Mouse (Mus musculus) embryonic facial prominence, embryonic 14.5 days (tissue): ENCODE measurements around the gene Lgr6. TPM values are rescaled to one million over a fixed set of nuclear protein-coding genes. Genes with fewer than 3 reads are reported as not detected.

ENCODE experiments used
- ATAC-seq: fragments of 200-750 bp; cut with Nextera tagmentation; 2 replicates; pipeline ENCODE4 v1.8.0; 2017; ENCODE audit warnings: low read depth, moderate number of reproducible peaks, moderate TSS enrichment
- DNase-seq: peaks from one replicate; pipeline ENCODE4 v3.0.0-alpha.2; 2015; ENCODE audit warnings: low spot score
- H3K27ac ChIP-seq: fragments of 300-500 bp; sonication (generic); replicated peaks from 2 replicates; pipeline ENCODE4 v1.5.1; 2014; ENCODE audit warnings: low read depth, mild to moderate bottlenecking, low read length, moderate library complexity
- H3K27me3 ChIP-seq: fragments of 300-500 bp; sonication (generic); replicated peaks from 2 replicates; pipeline ENCODE4 v1.6.1; 2014; ENCODE audit warnings: low read length; ENCODE audit not compliant: control insufficient read depth, insufficient read depth
- H3K36me3 ChIP-seq: fragments of 300-500 bp; sonication (generic); 2 replicates; pipeline ENCODE4 v1.6.1; 2014; ENCODE audit warnings: low read length, mixed read lengths; ENCODE audit not compliant: control insufficient read depth, insufficient read depth
- H3K4me1 ChIP-seq: fragments of 300-500 bp; sonication (generic); 2 replicates; pipeline ENCODE4 v1.6.1; 2014; ENCODE audit warnings: antibody characterized with exemption, low read length; ENCODE audit not compliant: control insufficient read depth, insufficient read depth
- H3K4me2 ChIP-seq: fragments of 300-500 bp; sonication (generic); 2 replicates; pipeline ENCODE4 v1.6.1; 2014; ENCODE audit warnings: low read depth, mild to moderate bottlenecking, low read length, moderate library complexity, mixed read lengths
- H3K4me3 ChIP-seq: fragments of 300-500 bp; sonication (generic); 2 replicates; pipeline ENCODE4 v1.5.1; 2014; ENCODE audit warnings: low read depth, mild to moderate bottlenecking, low read length
- H3K9ac ChIP-seq: fragments of 300-500 bp; sonication (generic); 2 replicates; pipeline ENCODE4 v1.6.1; 2014; ENCODE audit warnings: low read depth, mild to moderate bottlenecking, low read length, moderate library complexity, mixed read lengths
- H3K9me3 ChIP-seq: fragments of 300-500 bp; sonication (generic); 2 replicates; pipeline ENCODE4 v1.6.1; 2016; ENCODE audit warnings: low read length; ENCODE audit not compliant: control insufficient read depth
- WGBS: fragments of 180-500 bp; shearing (Covaris S2); extraction: QIAGEN DNeasy Blood & Tissue Kit; methylation state at CpG from one replicate; pipeline ENCODE4 v1.1.7; 2014; 5-methylcytosine and 5-hydroxymethylcytosine counted together
- polyA plus RNA-seq: library from polyadenylated mRNA; unstranded; fragments of >200 nt; fragmentation: Nextera tagmentation; extraction: Ambion mirVana; gene quantifications from 2 replicates; pipeline ENCODE4 v1.2.1, GENCODE M21; 2014

Lgr6 gene
- polyA plus RNA-seq, 1 experiment from 2014 or later, result 7.5 TPM

- Histone ChIP-seq H3K9me3 (0 out of 2 replicates have a peak, but pooled peaks cover 6% of the 10 kb centered on the region), H3K9ac (no peak overlapping the region), H3K4me1 (no peaks in the 10 kb centered on the region), H3K36me3 (no peaks in the 10 kb centered on the region), H3K4me3 (no peak overlapping the region), H3K27me3 (no peaks in the 10 kb centered on the region), H3K4me2 (no peak overlapping the region), H3K27ac (no peak overlapping the region)
- no peak for DNase-seq
- WGBS, result 73% methylated on average over 6 of the region's 6 CpGs
- ATAC-seq, result no peak
Measured at GRCm38 (mm10) chr1:135060174-135060573, 44.9 kb downstream of the Lgr6 start.

GRCm38 (mm10) chr1:135056901-135057300 lies 48.2 kb downstream of the Lgr6 start:
- H3K4me2 ChIP-seq, result no peak overlapping the region
- no peak overlapping the region for H3K27ac ChIP-seq
- H3K36me3 ChIP-seq, result no peaks in the 10 kb centered on the region
- 73% methylated on average over 8 of the region's 8 CpGs for WGBS
- no peaks in the 10 kb centered on the region for H3K27me3 ChIP-seq
- no peak for ATAC-seq
- no peaks in the 10 kb centered on the region for H3K4me1 ChIP-seq
- no peaks in the 10 kb centered on the region for H3K9me3 ChIP-seq
- no peak for DNase-seq
- H3K9ac ChIP-seq, result no peak overlapping the region
- no peak overlapping the region for H3K4me3 ChIP-seq

- no peak overlapping the region for H3K9ac ChIP-seq
- H3K27ac ChIP-seq, result no peak overlapping the region
- H3K27me3 ChIP-seq, result no peaks in the 10 kb centered on the region
- H3K36me3 ChIP-seq, result no peaks in the 10 kb centered on the region
- no peaks in the 10 kb centered on the region for H3K9me3 ChIP-seq
- ATAC-seq (no peak), DNase-seq (no peak)
- H3K4me1 ChIP-seq, result no peaks in the 10 kb centered on the region
- WGBS, result 72% methylated on average over 5 of the region's 5 CpGs
- no peak overlapping the region for H3K4me3 ChIP-seq
- H3K4me2 ChIP-seq, result no peak overlapping the region
Measured at GRCm38 (mm10) chr1:135054121-135054520, 51.0 kb downstream of the Lgr6 start.

- ATAC-seq, result no peak
- no peak for DNase-seq
- Histone ChIP-seq H3K9ac (no peak overlapping the region), H3K27ac (no peak overlapping the region), H3K4me1 (no peaks in the 10 kb centered on the region), H3K4me3 (no peak overlapping the region), H3K9me3 (no peaks in the 10 kb centered on the region), H3K27me3 (no peaks in the 10 kb centered on the region), H3K4me2 (no peak overlapping the region), H3K36me3 (no peaks in the 10 kb centered on the region)
- WGBS, result 93% methylated on average over 2 of the region's 2 CpGs
Measured at GRCm38 (mm10) chr1:135044439-135044838, 60.6 kb downstream of the Lgr6 start.

GRCm38 (mm10) chr1:135036297-135036696 lies 68.8 kb downstream of the Lgr6 start:
- no peak overlapping the region for H3K27ac ChIP-seq
- H3K4me3 ChIP-seq, result no peak overlapping the region
- no peaks in the 10 kb centered on the region for H3K9me3 ChIP-seq
- no peak overlapping the region for H3K4me2 ChIP-seq
- ATAC-seq, result no peak
- no peak for DNase-seq
- H3K27me3 ChIP-seq, result no peaks in the 10 kb centered on the region
- H3K4me1 ChIP-seq, result no peaks in the 10 kb centered on the region
- no peaks in the 10 kb centered on the region for H3K36me3 ChIP-seq
- 87% methylated on average over 5 of the region's 5 CpGs for WGBS
- H3K9ac ChIP-seq, result no peak overlapping the region

GRCm38 (mm10) chr1:135032658-135033057 lies 72.4 kb downstream of the Lgr6 start:
- ATAC-seq (peak; percentile 76; the same call in 1 of the 2 replicates), DNase-seq (no peak)
- Histone ChIP-seq H3K4me3 (no peak overlapping the region), H3K9me3 (0 out of 2 replicates have a peak, but pooled peaks cover 2% of the 10 kb centered on the region), H3K27ac (no peak overlapping the region), H3K4me2 (no peak overlapping the region), H3K4me1 (no peaks in the 10 kb centered on the region), H3K27me3 (no peaks in the 10 kb centered on the region), H3K9ac (no peak overlapping the region), H3K36me3 (no peaks in the 10 kb centered on the region)
- WGBS, result 41% methylated on average over 8 of the region's 8 CpGs

GRCm38 (mm10) chr1:135030121-135030520 lies 75.0 kb downstream of the Lgr6 start:
- ATAC-seq (no peak), DNase-seq (no peak)
- Histone ChIP-seq H3K4me2 (no peak overlapping the region), H3K36me3 (no peaks in the 10 kb centered on the region), H3K27me3 (no peaks in the 10 kb centered on the region), H3K4me1 (no peaks in the 10 kb centered on the region), H3K27ac (no peak overlapping the region), H3K4me3 (no peak overlapping the region), H3K9ac (no peak overlapping the region), H3K9me3 (0 out of 2 replicates have a peak, but pooled peaks cover 7% of the 10 kb centered on the region)
- WGBS, result 80% methylated on average over 2 of the region's 2 CpGs

GRCm38 (mm10) chr1:135026275-135026674 lies 78.8 kb downstream of the Lgr6 start:
- WGBS, result 55% methylated on average over 1 of the region's 1 CpGs
- H3K27me3 ChIP-seq, result no peaks in the 10 kb centered on the region
- no peak for DNase-seq
- H3K9me3 ChIP-seq, result 0 out of 2 replicates have a peak, but pooled peaks cover 7% of the 10 kb centered on the region
- ATAC-seq, result no peak
- no peak overlapping the region for H3K4me2 ChIP-seq
- peaks cover 7% of the 10 kb centered on the region for H3K4me1 ChIP-seq
- no peaks in the 10 kb centered on the region for H3K36me3 ChIP-seq
- H3K27ac ChIP-seq, result no peak overlapping the region
- H3K9ac ChIP-seq, result no peak overlapping the region
- H3K4me3 ChIP-seq, result no peak overlapping the region

GRCm38 (mm10) chr1:135023583-135023982 lies 81.5 kb downstream of the Lgr6 start:
- peaks cover 33% of the 10 kb centered on the region for H3K4me1 ChIP-seq
- DNase-seq, result no peak
- 0 out of 2 replicates have a peak, but pooled peaks cover 7% of the 10 kb centered on the region for H3K9me3 ChIP-seq
- H3K4me2 ChIP-seq, result no peak overlapping the region
- H3K36me3 ChIP-seq, result no peaks in the 10 kb centered on the region
- H3K9ac ChIP-seq, result no peak overlapping the region
- no peak overlapping the region for H3K27ac ChIP-seq
- no peak for ATAC-seq
- no peaks in the 10 kb centered on the region for H3K27me3 ChIP-seq
- WGBS, result 68% methylated on average over 1 of the region's 1 CpGs
- H3K4me3 ChIP-seq, result no peak overlapping the region
